Mouse (Mus musculus): Measurements from ENCODE around the gene Gm21972. TPM values are rescaled to one million over a fixed set of nuclear protein-coding genes. Genes with fewer than 3 reads are reported as not detected.

Gm21972 gene
- polyA plus RNA-seq, 1 experiment from 2014 or later = not detected

DNA sequence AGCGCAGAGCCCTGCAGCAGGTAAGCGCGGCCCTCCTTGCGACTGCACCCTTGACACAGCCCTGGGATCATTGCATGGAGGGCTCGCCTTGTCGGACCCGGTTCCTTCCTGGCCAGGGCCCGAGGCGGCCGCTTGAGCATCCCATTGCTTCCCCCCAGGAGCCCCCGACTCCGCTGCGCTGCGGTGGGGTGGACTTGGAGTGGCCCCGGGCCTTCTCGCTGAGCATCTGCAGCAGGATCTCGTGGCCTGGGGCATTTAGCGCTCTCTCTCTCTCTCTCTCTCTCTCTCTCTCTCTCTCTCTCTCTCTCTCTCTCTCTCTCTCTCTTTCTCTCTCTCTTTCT, 21.4 kb downstream of the Gm21972 start:
- peaks cover 13% of the 10 kb centered on the region for H3K4me1 ChIP-seq (ENCODE audit: control insufficient read depth, insufficient read depth, low read length)
- H3K9ac ChIP-seq (ENCODE audit: low read length) = peak overlapping the region; percentile 82
- no peak for ATAC-seq (ENCODE audit: insufficient read depth, low FRiP score)
- H3K4me2 ChIP-seq (ENCODE audit: low read depth, low read length) = peak overlapping the region; percentile 80
- no peaks in the 10 kb centered on the region for H3K36me3 ChIP-seq (ENCODE audit: control insufficient read depth, insufficient read depth, low read length)
- H3K4me3 ChIP-seq (replicated peaks; ENCODE audit: low read length) = peak overlapping the region; percentile 85
- H3K27ac ChIP-seq (ENCODE audit: low read length) = no peak overlapping the region
- H3K27me3 ChIP-seq (ENCODE audit: control insufficient read depth, insufficient read depth, low read length) = no peaks in the 10 kb centered on the region
- 0% methylated on average over 18 of the region's 18 CpGs for WGBS
- H3K9me3 ChIP-seq (replicated peaks; ENCODE audit: control insufficient read depth, low read length) = no peaks in the 10 kb centered on the region

GRCm38 (mm10) chr1:86156075-86156474, 22.6 kb downstream of the Gm21972 start:
- Histone ChIP-seq H3K9me3 (replicated peaks; ENCODE audit: control insufficient read depth, low read length) (no peaks in the 10 kb centered on the region), H3K4me1 (ENCODE audit: control insufficient read depth, insufficient read depth, low read length) (peaks cover 13% of the 10 kb centered on the region), H3K27me3 (ENCODE audit: control insufficient read depth, insufficient read depth, low read length) (no peaks in the 10 kb centered on the region), H3K36me3 (ENCODE audit: control insufficient read depth, insufficient read depth, low read length) (peaks cover 3% of the 10 kb centered on the region; the same call in 1 of the 2 replicates), H3K4me3 (replicated peaks; ENCODE audit: low read length) (no peak overlapping the region), H3K9ac (ENCODE audit: low read length) (no peak overlapping the region), H3K4me2 (ENCODE audit: low read depth, low read length) (no peak overlapping the region), H3K27ac (ENCODE audit: low read length) (no peak overlapping the region)
- ATAC-seq (ENCODE audit: insufficient read depth, low FRiP score) = no peak
- WGBS = 80% methylated on average over 3 of the region's 3 CpGs

GRCm38 (mm10) chr1:86156595-86156994, 23.2 kb downstream of the Gm21972 start:
- no peak overlapping the region for H3K4me2 ChIP-seq (ENCODE audit: low read depth, low read length)
- no peak overlapping the region for H3K4me3 ChIP-seq (replicated peaks; ENCODE audit: low read length)
- peaks cover 13% of the 10 kb centered on the region for H3K4me1 ChIP-seq (ENCODE audit: control insufficient read depth, insufficient read depth, low read length)
- H3K36me3 ChIP-seq (ENCODE audit: control insufficient read depth, insufficient read depth, low read length) = peaks cover 3% of the 10 kb centered on the region; the same call in 1 of the 2 replicates
- no peaks in the 10 kb centered on the region for H3K9me3 ChIP-seq (replicated peaks; ENCODE audit: control insufficient read depth, low read length)
- no peaks in the 10 kb centered on the region for H3K27me3 ChIP-seq (ENCODE audit: control insufficient read depth, insufficient read depth, low read length)
- no peak for ATAC-seq (ENCODE audit: insufficient read depth, low FRiP score)
- no peak overlapping the region for H3K27ac ChIP-seq (ENCODE audit: low read length)
- no peak overlapping the region for H3K9ac ChIP-seq (ENCODE audit: low read length)
- 86% methylated on average over 6 of the region's 6 CpGs for WGBS

DNA sequence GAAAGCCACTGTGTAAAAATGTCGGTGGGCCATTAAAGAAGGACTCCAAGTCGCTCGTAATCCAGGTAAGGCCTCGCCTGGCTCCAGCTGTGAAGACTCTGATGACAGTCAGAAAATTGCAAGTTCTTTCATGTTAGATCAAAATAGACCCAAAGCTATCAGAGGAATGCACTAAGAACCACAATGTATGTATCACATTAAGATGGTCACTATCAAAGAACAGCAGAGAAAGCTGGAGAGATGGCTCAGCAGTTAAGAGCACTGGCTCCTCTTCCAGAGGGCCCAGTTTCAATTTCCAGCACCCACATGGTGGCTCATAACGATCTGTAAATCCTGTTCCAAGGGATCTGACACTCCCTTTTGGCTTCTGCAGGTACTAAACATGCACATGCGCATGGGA, 26.6 kb downstream of the Gm21972 start:
- no peak overlapping the region for H3K4me2 ChIP-seq (ENCODE audit: low read depth, low read length)
- H3K9me3 ChIP-seq (replicated peaks; ENCODE audit: control insufficient read depth, low read length) = no peaks in the 10 kb centered on the region
- H3K4me3 ChIP-seq (replicated peaks; ENCODE audit: low read length) = no peak overlapping the region
- peaks cover 3% of the 10 kb centered on the region; the same call in 1 of the 2 replicates for H3K36me3 ChIP-seq (ENCODE audit: control insufficient read depth, insufficient read depth, low read length)
- peaks cover 6% of the 10 kb centered on the region; the same call in 1 of the 2 replicates for H3K4me1 ChIP-seq (ENCODE audit: control insufficient read depth, insufficient read depth, low read length)
- H3K9ac ChIP-seq (ENCODE audit: low read length) = no peak overlapping the region
- ATAC-seq (ENCODE audit: insufficient read depth, low FRiP score) = no peak
- no peak overlapping the region for H3K27ac ChIP-seq (ENCODE audit: low read length)
- 89% methylated on average over 6 of the region's 6 CpGs for WGBS
- H3K27me3 ChIP-seq (ENCODE audit: control insufficient read depth, insufficient read depth, low read length) = no peaks in the 10 kb centered on the region

DNA sequence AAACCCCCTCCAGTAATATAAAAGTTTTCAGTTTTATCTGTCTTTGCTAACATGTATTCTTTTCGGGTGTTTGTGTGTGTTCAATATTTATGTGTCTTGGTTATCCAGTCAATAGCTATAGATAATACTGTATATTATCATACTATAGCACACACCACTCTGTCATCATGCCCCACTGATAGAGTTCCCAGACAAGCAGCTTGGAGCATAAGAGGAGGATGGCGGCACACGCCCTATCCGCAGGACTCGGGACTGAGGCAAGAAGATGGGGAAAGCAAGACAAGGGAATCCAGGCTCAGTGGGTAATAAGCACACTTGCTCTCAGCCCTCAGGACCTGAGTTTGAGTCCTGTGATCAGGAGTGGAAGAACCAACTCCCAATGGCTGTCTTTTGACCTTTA, 27.0 kb downstream of the Gm21972 start:
- Histone ChIP-seq H3K4me2 (ENCODE audit: low read depth, low read length) (no peak overlapping the region), H3K27ac (ENCODE audit: low read length) (no peak overlapping the region), H3K4me1 (ENCODE audit: control insufficient read depth, insufficient read depth, low read length) (peaks cover 2% of the 10 kb centered on the region; the same call in 1 of the 2 replicates), H3K36me3 (ENCODE audit: control insufficient read depth, insufficient read depth, low read length) (peaks cover 3% of the 10 kb centered on the region; the same call in 1 of the 2 replicates), H3K27me3 (ENCODE audit: control insufficient read depth, insufficient read depth, low read length) (no peaks in the 10 kb centered on the region), H3K9ac (ENCODE audit: low read length) (no peak overlapping the region), H3K9me3 (replicated peaks; ENCODE audit: control insufficient read depth, low read length) (no peaks in the 10 kb centered on the region), H3K4me3 (replicated peaks; ENCODE audit: low read length) (no peak overlapping the region)
- WGBS = 87% methylated on average over 5 of the region's 5 CpGs
- ATAC-seq (ENCODE audit: insufficient read depth, low FRiP score) = no peak

DNA sequence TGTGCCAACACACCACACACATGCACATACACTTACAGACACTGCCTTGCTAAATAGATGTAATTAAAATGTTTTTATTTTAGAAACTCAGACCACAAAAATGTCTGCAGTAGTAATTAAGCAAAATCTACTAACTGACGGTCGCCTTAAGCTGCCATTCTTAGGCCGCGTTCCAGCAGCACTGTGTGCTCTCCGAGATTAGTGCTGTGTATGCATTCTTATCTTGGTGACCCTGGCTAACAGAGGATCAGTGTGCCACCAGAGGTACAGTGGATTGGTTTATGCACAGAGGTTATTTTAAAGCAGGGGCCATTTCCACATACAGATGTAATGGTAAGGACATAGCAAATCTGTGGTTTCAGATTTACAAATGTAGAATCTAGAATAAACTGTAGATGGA, 27.6 kb downstream of the Gm21972 start:
- peak; percentile 73; the same call in 1 of the 2 replicates for ATAC-seq (ENCODE audit: insufficient read depth, low FRiP score)
- Histone ChIP-seq H3K36me3 (ENCODE audit: control insufficient read depth, insufficient read depth, low read length) (peaks cover 3% of the 10 kb centered on the region; the same call in 1 of the 2 replicates), H3K9ac (ENCODE audit: low read length) (no peak overlapping the region), H3K4me3 (replicated peaks; ENCODE audit: low read length) (no peak overlapping the region), H3K4me2 (ENCODE audit: low read depth, low read length) (no peak overlapping the region), H3K27me3 (ENCODE audit: control insufficient read depth, insufficient read depth, low read length) (no peaks in the 10 kb centered on the region), H3K4me1 (ENCODE audit: control insufficient read depth, insufficient read depth, low read length) (no peaks in the 10 kb centered on the region), H3K9me3 (replicated peaks; ENCODE audit: control insufficient read depth, low read length) (no peaks in the 10 kb centered on the region), H3K27ac (ENCODE audit: low read length) (no peak overlapping the region)
- 74% methylated on average over 5 of the region's 5 CpGs for WGBS

- no peak for ATAC-seq (ENCODE audit: insufficient read depth, low FRiP score)
- Histone ChIP-seq H3K4me2 (ENCODE audit: low read depth, low read length) (no peak overlapping the region), H3K27me3 (ENCODE audit: control insufficient read depth, insufficient read depth, low read length) (no peaks in the 10 kb centered on the region), H3K36me3 (ENCODE audit: control insufficient read depth, insufficient read depth, low read length) (no peaks in the 10 kb centered on the region), H3K27ac (ENCODE audit: low read length) (no peak overlapping the region), H3K9me3 (replicated peaks; ENCODE audit: control insufficient read depth, low read length) (no peaks in the 10 kb centered on the region), H3K4me3 (replicated peaks; ENCODE audit: low read length) (no peak overlapping the region), H3K4me1 (ENCODE audit: control insufficient read depth, insufficient read depth, low read length) (no peaks in the 10 kb centered on the region), H3K9ac (ENCODE audit: low read length) (no peak overlapping the region)
- WGBS = 91% methylated on average over 5 of the region's 5 CpGs
Observed at GRCm38 (mm10) chr1:86174602-86175001, 41.2 kb downstream of the Gm21972 start.

DNA sequence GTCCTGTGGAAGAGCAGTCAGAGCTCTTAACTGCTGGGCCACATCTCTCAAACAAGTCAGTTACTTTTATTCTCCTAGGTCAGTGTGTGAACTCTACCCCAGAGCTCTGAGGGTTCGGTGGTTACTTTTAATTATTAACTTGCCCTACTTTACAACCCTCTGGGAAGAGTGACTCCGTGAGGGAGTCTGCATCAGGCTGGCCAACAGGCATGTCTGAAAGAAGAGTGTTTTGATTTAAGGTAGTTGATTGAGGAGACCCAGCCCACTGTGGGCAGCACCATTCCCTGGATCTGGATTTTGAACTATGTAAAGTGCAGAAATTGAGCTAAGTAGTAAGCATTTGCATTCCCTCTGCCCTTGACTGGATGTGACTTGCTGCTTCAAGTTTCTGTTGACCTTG, 42.6 kb downstream of the Gm21972 start:
- Histone ChIP-seq H3K36me3 (ENCODE audit: control insufficient read depth, insufficient read depth, low read length) (no peaks in the 10 kb centered on the region), H3K9ac (ENCODE audit: low read length) (no peak overlapping the region), H3K4me3 (replicated peaks; ENCODE audit: low read length) (no peak overlapping the region), H3K4me1 (ENCODE audit: control insufficient read depth, insufficient read depth, low read length) (no peaks in the 10 kb centered on the region), H3K27me3 (ENCODE audit: control insufficient read depth, insufficient read depth, low read length) (no peaks in the 10 kb centered on the region), H3K27ac (ENCODE audit: low read length) (no peak overlapping the region), H3K9me3 (replicated peaks; ENCODE audit: control insufficient read depth, low read length) (no peaks in the 10 kb centered on the region), H3K4me2 (ENCODE audit: low read depth, low read length) (no peak overlapping the region)
- 0 out of 2 replicates have a peak, but pooled peaks have one; percentile 30 for ATAC-seq (ENCODE audit: insufficient read depth, low FRiP score)
- 49% methylated on average over 2 of the region's 2 CpGs for WGBS

- ATAC-seq (ENCODE audit: insufficient read depth, low FRiP score) = peak; percentile 72
- H3K4me3 ChIP-seq (replicated peaks; ENCODE audit: low read length) = no peak overlapping the region
- WGBS = 48% methylated on average over 7 of the region's 7 CpGs
- no peak overlapping the region for H3K9ac ChIP-seq (ENCODE audit: low read length)
- H3K4me2 ChIP-seq (ENCODE audit: low read depth, low read length) = no peak overlapping the region
- no peaks in the 10 kb centered on the region for H3K9me3 ChIP-seq (replicated peaks; ENCODE audit: control insufficient read depth, low read length)
- H3K27me3 ChIP-seq (ENCODE audit: control insufficient read depth, insufficient read depth, low read length) = no peaks in the 10 kb centered on the region
- H3K36me3 ChIP-seq (ENCODE audit: control insufficient read depth, insufficient read depth, low read length) = no peaks in the 10 kb centered on the region
- no peak overlapping the region for H3K27ac ChIP-seq (ENCODE audit: low read length)
- H3K4me1 ChIP-seq (ENCODE audit: control insufficient read depth, insufficient read depth, low read length) = no peaks in the 10 kb centered on the region
Observed at GRCm38 (mm10) chr1:86178462-86179253, 45.2 kb downstream of the Gm21972 start.
